Mouse (Mus musculus) heart, adult 2 months (tissue): ENCODE data around the gene Tlnrd1.

Experiments
- CTCF ChIP-seq: fragments of 200-600 bp; IDR thresholded peaks from 2 replicates; pipeline ENCODE4 v1.8.1; 2022; ENCODE audit warnings: antibody characterized with exemption, mild to moderate bottlenecking, moderate library complexity
- EP300 ChIP-seq: fragments of 200-500 bp; IDR thresholded peaks from 2 replicates; pipeline ENCODE4 v1.6.1; 2011; ENCODE audit warnings: low read depth, low read length, control low read depth; ENCODE audit not compliant: insufficient read depth
- POLR2A ChIP-seq: fragments of 200-500 bp; IDR thresholded peaks from 2 replicates; pipeline ENCODE4 v1.6.1; 2011; ENCODE audit warnings: mild to moderate bottlenecking, low read depth, low read length, control low read depth; ENCODE audit not compliant: insufficient read depth

DNA sequence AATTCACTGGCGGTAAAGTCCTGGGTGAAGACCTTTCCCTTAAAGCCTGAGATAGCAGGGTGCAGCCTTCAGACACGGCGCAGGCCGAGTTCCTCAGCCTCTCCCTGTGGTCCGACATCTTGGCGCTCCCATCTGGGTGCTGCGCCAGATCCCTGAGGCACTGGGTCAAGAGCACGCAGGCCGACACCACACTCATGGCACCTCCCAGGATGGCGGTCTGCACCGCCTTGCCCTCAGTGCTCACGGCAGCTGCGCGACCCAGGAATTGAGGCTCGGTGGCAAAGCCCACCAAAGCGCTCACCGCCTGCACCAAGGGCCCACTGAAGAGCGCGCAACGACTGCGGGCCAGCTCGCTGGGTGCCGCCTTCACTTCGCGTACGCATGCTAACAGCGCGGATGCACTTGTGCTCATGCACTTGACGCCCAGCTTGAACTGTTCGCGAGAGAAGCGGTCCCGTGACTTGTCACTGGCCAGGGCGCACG, 1.9 kb downstream of the Tlnrd1 start:
- no peak; the same call in 1 of the 2 replicates for TF ChIP-seq POLR2A
- TF ChIP-seq CTCF, result no peak
- no peak for TF ChIP-seq EP300
